Mouse (Mus musculus): ENCODE results near the gene Zfp451. TPM values are rescaled to one million over a fixed set of nuclear protein-coding genes. Genes with fewer than 3 reads are reported as not detected.
A peak's percentile ranks its signal among the peaks of the same experiment; 100 is the strongest.

Zfp451 gene
- total RNA-seq, 2 experiments from 2014 or later, result 30.5 to 35.0 TPM

DNA sequence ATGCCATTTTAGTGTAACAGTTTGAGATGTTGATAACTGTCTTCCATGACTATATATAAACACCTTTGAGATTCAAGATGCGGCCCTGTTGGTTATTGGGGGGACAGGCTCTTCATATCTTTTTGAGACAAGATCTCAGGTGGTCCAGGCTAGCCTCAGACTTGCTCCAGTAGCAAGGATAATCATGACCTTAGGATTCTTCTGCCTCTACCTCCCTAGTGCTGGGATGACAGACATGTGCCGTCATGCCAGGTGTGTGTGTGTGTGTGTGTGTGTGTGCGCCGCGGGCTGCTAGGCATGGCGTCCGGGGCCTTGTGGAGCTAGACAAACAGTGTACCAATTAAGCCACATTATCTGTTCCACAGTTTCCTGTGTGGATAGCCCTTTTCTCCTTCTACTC is 93.4 kb downstream of the Zfp451 start:
- no peak for ATAC-seq (replicated peaks; ENCODE audit: poor library complexity, severe bottlenecking)

DNA sequence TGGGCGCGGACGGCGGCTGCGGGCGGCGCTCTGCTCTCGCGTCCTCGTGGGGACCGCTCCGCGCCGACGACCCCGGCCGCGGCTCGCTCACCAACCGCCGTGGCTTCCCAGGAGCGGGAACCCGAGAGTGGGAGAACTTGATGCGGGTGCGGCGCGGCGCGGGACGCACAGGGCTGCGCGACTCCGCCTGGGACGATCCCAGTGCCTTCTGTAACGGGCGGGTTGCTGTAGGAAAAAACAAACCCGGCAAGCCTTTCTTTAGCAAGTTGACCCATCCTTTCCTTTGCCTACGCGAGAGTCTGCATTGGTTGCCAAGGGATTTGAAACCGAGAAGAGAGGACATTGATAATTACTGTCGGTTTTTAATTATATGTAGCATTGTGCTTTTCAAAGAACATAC is 94.2 kb downstream of the Zfp451 start:
- peak; percentile 45; the same call in 1 of the 2 replicates for ATAC-seq (replicated peaks; ENCODE audit: poor library complexity, severe bottlenecking)

DNA sequence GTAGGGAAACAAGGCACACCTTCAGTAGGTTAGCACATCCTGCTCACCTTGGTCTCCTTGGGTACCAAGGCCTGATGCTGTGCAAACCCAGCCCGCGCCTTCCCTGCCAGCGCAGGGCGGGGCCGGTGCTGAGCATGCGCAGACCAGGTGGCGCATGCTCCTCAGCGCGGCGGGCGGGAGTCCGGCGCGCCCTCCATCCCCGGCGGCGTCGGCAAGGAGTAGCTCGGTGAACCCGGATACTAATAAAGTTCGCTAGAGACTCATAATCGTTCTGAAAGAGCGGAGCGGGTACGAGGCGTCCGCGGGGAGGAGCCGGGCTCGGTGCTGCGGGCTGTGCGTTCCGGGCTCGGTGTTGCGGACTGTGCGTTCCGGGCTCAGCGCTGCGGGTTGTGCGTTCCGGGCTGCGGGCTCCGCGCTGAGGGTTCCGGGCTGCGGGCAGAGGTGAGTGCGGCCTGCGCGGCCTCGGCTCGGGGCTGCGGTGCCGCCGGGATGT is 94.6 kb downstream of the Zfp451 start, which contains the start of gene Rab23:
Gene Rab23 (plus strand): TSS at position 155 of the 493 bp plus-strand sequence.
- ATAC-seq (replicated peaks; ENCODE audit: poor library complexity, severe bottlenecking), result peak; percentile 87

DNA sequence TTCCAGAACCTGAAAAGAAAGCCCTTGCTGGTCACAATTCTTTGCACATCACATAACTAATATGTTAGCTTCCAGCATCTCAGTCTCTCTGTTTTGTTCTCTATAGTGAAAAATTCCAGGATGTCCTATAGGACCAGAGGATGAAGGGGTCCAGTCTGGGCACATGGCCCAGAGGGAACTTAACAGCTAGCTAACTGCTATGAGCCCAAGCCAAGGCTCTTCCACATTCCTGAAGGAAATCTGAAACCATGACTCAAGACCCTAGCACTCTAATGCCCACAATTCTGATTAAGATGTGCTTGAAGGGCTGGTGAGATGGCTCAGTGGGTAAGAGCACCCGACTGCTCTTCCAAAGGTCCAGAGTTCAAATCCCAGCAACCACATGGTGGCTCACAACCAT is 96.8 kb downstream of the Zfp451 start:
- ATAC-seq (replicated peaks; ENCODE audit: poor library complexity, severe bottlenecking), result no peak

DNA sequence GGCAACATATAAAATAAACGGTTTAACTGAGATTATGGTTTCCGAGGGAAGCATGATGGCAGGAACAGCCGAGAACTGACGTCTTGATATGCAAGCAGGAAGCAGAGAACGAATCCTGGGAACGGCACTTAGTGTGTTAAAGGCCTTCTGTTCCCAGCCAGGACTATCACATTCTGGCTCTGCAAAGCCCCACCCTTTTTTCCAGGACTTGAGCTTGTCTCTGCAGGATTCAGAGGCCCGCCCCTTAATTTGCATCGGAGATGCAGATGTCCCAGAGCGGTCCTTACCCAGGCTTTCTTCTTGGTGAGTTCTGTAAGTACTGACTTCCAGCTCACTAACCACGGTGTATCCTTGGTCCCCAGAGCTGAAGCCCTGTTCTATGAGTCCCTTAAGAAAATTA is 99.6 kb downstream of the Zfp451 start:
- no peak for ATAC-seq (replicated peaks; ENCODE audit: poor library complexity, severe bottlenecking)

DNA sequence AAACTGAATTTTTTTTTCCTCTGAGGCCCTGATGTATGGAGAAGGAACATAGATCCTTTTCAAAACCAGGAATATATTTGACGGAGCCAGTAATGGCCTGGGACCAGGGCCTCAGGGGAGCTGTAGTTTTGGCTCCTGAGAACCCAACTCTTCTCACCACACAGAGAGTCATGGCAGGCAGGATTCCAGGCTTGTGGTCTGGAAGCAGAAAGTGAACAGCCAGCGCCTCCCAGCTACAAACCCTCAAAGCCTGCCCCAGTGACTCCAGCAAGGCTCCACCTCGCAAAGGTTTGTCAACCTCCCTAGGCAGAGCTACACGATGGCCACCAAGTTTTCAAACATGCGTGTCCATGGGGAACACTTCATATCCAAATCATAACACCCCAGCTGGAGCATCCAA is 102.4 kb downstream of the Zfp451 start:
- ATAC-seq (replicated peaks; ENCODE audit: poor library complexity, severe bottlenecking), result no peak

Other genes with a start within 250 kb of the Zfp451 start
- gene Prim2, start 144.8 kb downstream of the Zfp451 start, total RNA-seq (2014; fragmentation: Nextera tagmentation), result 77.0 and 93.7 TPM in 2 replicates
- gene Prim2, start 144.8 kb downstream of the Zfp451 start, total RNA-seq (2017), result 86.3 and 90.7 TPM in 2 replicates
- gene Rab23, start 94.7 kb downstream of the Zfp451 start, total RNA-seq (2014; fragmentation: Nextera tagmentation), result 3.6 and 8.4 TPM in 2 replicates
- 2.3 and 2.4 TPM in 2 replicates for gene Rab23, start 94.7 kb downstream of the Zfp451 start, total RNA-seq (2017)
- gene Bag2, start 56.8 kb downstream of the Zfp451 start, total RNA-seq (2014; fragmentation: Nextera tagmentation), result 27.4 and 28.0 TPM in 2 replicates
- gene Bag2, start 56.8 kb downstream of the Zfp451 start, total RNA-seq (2017), result 25.5 and 26.5 TPM in 2 replicates
- not detected in 2 replicates for gene Bend6, start 93.2 kb upstream of the Zfp451 start, total RNA-seq (2014; fragmentation: Nextera tagmentation)
- gene Bend6, start 93.2 kb upstream of the Zfp451 start, total RNA-seq (2017), result not detected in 2 replicates
- gene Dst, start 93.6 kb upstream of the Zfp451 start, total RNA-seq (2014; fragmentation: Nextera tagmentation), result 0.49 and 0.81 TPM in 2 replicates
- gene Dst, start 93.6 kb upstream of the Zfp451 start, total RNA-seq (2017), result 0.31 and 0.78 TPM in 2 replicates